Mouse (Mus musculus) liver, embryonic 13.5 days (tissue): ENCODE measurements around the gene Fancd2. TPM values are rescaled to one million over a fixed set of nuclear protein-coding genes. Genes with fewer than 3 reads are reported as not detected.
A peak's percentile ranks its signal among the peaks of the same experiment; 100 is the strongest.

Source experiments
- ATAC-seq: fragments of 200-750 bp; cut with Nextera tagmentation; 2 replicates; pipeline ENCODE4 v1.8.0; 2017; ENCODE audit warnings: low read depth, mild to moderate bottlenecking, moderate number of reproducible peaks, moderate library complexity
- DNase-seq: peaks from one replicate; pipeline ENCODE4 v3.0.0; 2022
- H3K27ac ChIP-seq: fragments of 300-500 bp; sonication (generic); 2 replicates; pipeline ENCODE4 v1.5.1; 2015; ENCODE audit warnings: moderate library complexity, mild to moderate bottlenecking, inconsistent platforms
- H3K27me3 ChIP-seq: fragments of 300-500 bp; sonication (generic); 2 replicates; pipeline ENCODE4 v1.6.1; 2015; ENCODE audit warnings: mild to moderate bottlenecking, inconsistent platforms
- H3K36me3 ChIP-seq: fragments of 300-500 bp; sonication (generic); 2 replicates; pipeline ENCODE4 v1.6.1; 2015; ENCODE audit warnings: mild to moderate bottlenecking, inconsistent platforms
- H3K4me1 ChIP-seq: fragments of 300-500 bp; sonication (generic); replicated peaks from 2 replicates; pipeline ENCODE4 v1.6.1; 2015; ENCODE audit warnings: inconsistent platforms
- H3K4me2 ChIP-seq: fragments of 300-500 bp; sonication (generic); 2 replicates; pipeline ENCODE4 v1.6.1; 2015; ENCODE audit warnings: inconsistent platforms, mild to moderate bottlenecking, moderate library complexity
- H3K4me3 ChIP-seq: fragments of 300-500 bp; sonication (generic); replicated peaks from 2 replicates; pipeline ENCODE4 v1.5.1; 2015; ENCODE audit warnings: mild to moderate bottlenecking, inconsistent platforms
- H3K9ac ChIP-seq: fragments of 300-500 bp; sonication (generic); 2 replicates; pipeline ENCODE4 v1.6.1; 2015; ENCODE audit warnings: mild to moderate bottlenecking, inconsistent platforms
- H3K9me3 ChIP-seq: fragments of 300-500 bp; sonication (generic); replicated peaks from 2 replicates; pipeline ENCODE4 v1.6.1; 2016; ENCODE audit warnings: inconsistent platforms
- WGBS: fragments of 180-500 bp; shearing (Covaris S2); methylation state at CpG from one replicate; pipeline ENCODE4 v1.1.7; 2015; ENCODE audit not compliant: insufficient replicate concordance; 5-methylcytosine and 5-hydroxymethylcytosine counted together
- polyA plus RNA-seq: library from polyadenylated mRNA; unstranded; fragments of >200 nt; fragmentation: Nextera tagmentation; extraction: Ambion mirVana; gene quantifications from 2 replicates; pipeline ENCODE4 v1.2.1, GENCODE M21; 2015

The Fancd2 gene
- polyA plus RNA-seq, 1 experiment from 2014 or later, result 11.0 TPM

- Histone ChIP-seq H3K4me1 (no peaks in the 10 kb centered on the region), H3K9ac (no peak overlapping the region), H3K4me2 (no peak overlapping the region), H3K4me3 (no peak overlapping the region), H3K9me3 (no peaks in the 10 kb centered on the region), H3K27me3 (no peaks in the 10 kb centered on the region), H3K27ac (no peak overlapping the region), H3K36me3 (peaks cover 44% of the 10 kb centered on the region)
- WGBS, result 82% methylated on average over 2 of the region's 2 CpGs
- ATAC-seq (no peak), DNase-seq (no peak)
These were observed 61.2 kb downstream of the Fancd2 start for GRCm38 (mm10) chr6:113592637-113593036.

GRCm38 (mm10) chr6:113597945-113598344, 66.5 kb downstream of the Fancd2 start:
- 85% methylated on average over 4 of the region's 4 CpGs for WGBS
- no peak overlapping the region for H3K4me3 ChIP-seq
- no peak for DNase-seq
- H3K4me2 ChIP-seq, result no peak overlapping the region
- H3K4me1 ChIP-seq, result peaks cover 5% of the 10 kb centered on the region
- H3K9me3 ChIP-seq, result no peaks in the 10 kb centered on the region
- peaks cover 28% of the 10 kb centered on the region for H3K36me3 ChIP-seq
- ATAC-seq, result no peak
- no peaks in the 10 kb centered on the region for H3K27me3 ChIP-seq
- no peak overlapping the region for H3K9ac ChIP-seq
- H3K27ac ChIP-seq, result no peak overlapping the region

- no peak overlapping the region for H3K4me2 ChIP-seq
- peaks cover 24% of the 10 kb centered on the region for H3K36me3 ChIP-seq
- H3K27me3 ChIP-seq, result no peaks in the 10 kb centered on the region
- 82% methylated on average over 5 of the region's 5 CpGs for WGBS
- no peak overlapping the region for H3K27ac ChIP-seq
- no peak overlapping the region for H3K4me3 ChIP-seq
- H3K4me1 ChIP-seq, result peaks cover 14% of the 10 kb centered on the region
- no peaks in the 10 kb centered on the region for H3K9me3 ChIP-seq
- no peak overlapping the region for H3K9ac ChIP-seq
- ATAC-seq (no peak), DNase-seq (no peak)
These were observed 68.4 kb downstream of the Fancd2 start for GRCm38 (mm10) chr6:113599833-113600232.

- Histone ChIP-seq H3K9me3 (no peaks in the 10 kb centered on the region), H3K4me2 (no peak within 1 kb of the TSS), H3K4me3 (no peak within 1 kb of the TSS), H3K36me3 (peaks cover 20% of the 10 kb centered on the region), H3K27ac (no peak within 1 kb of the TSS), H3K4me1 (peaks cover 19% of the 10 kb centered on the region), H3K9ac (no peak within 1 kb of the TSS), H3K27me3 (no peaks in the 10 kb centered on the region)
- DNase-seq, result no peak
- 71% methylated on average over 23 of the region's 23 CpGs for WGBS
- no peak for ATAC-seq
These were observed 69.2 kb downstream of the Fancd2 start, which contains the start of gene Fancd2os for GRCm38 (mm10) chr6:113600543-113601139. Gene Fancd2os, minus strand, starts transcription at chr6:113600715.

- Histone ChIP-seq H3K4me2 (no peak overlapping the region), H3K4me3 (no peak overlapping the region), H3K4me1 (peaks cover 30% of the 10 kb centered on the region), H3K9me3 (no peaks in the 10 kb centered on the region), H3K9ac (no peak overlapping the region), H3K36me3 (peaks cover 14% of the 10 kb centered on the region), H3K27ac (no peak overlapping the region), H3K27me3 (no peaks in the 10 kb centered on the region)
- DNase-seq (peak; percentile 15), ATAC-seq (no peak; the same call in 1 of the 2 replicates)
- 73% methylated on average over 6 of the region's 6 CpGs for WGBS
These were observed 71.3 kb downstream of the Fancd2 start for GRCm38 (mm10) chr6:113602821-113603220.

- peaks cover 17% of the 10 kb centered on the region for H3K36me3 ChIP-seq
- 51% methylated on average over 12 of the region's 12 CpGs for WGBS
- peak overlapping the region; percentile 96 for H3K4me3 ChIP-seq
- H3K9ac ChIP-seq, result peak overlapping the region; percentile 93
- peaks cover 30% of the 10 kb centered on the region for H3K4me1 ChIP-seq
- ATAC-seq (no peak), DNase-seq (no peak)
- peak overlapping the region; percentile 86 for H3K4me2 ChIP-seq
- H3K27me3 ChIP-seq, result no peaks in the 10 kb centered on the region
- H3K9me3 ChIP-seq, result no peaks in the 10 kb centered on the region
- H3K27ac ChIP-seq, result peak overlapping the region; percentile 80; the same call in 1 of the 2 replicates
These were observed 72.5 kb downstream of the Fancd2 start for GRCm38 (mm10) chr6:113603993-113604392.

GRCm38 (mm10) chr6:113604432-113605223, 73.1 kb downstream of the Fancd2 start, which contains the start of gene Brk1:
Gene Brk1, plus strand, starts transcription at chr6:113604772.
- Histone ChIP-seq H3K9ac (peak within 1 kb of the TSS; percentile 93), H3K27me3 (no peaks in the 10 kb centered on the region), H3K36me3 (peaks cover 17% of the 10 kb centered on the region), H3K27ac (peak within 1 kb of the TSS; percentile 80), H3K4me1 (peaks cover 30% of the 10 kb centered on the region), H3K4me2 (peak within 1 kb of the TSS; percentile 86), H3K4me3 (peak within 1 kb of the TSS; percentile 96), H3K9me3 (no peaks in the 10 kb centered on the region)
- under 1% methylated on average over 65 of the region's 65 CpGs for whole genome bisulfite sequencing
- DNase-seq (peak; percentile 79), ATAC-seq (peak; percentile 91)

GRCm38 (mm10) chr6:113605224-113605545, 73.7 kb downstream of the Fancd2 start:
- peaks cover 30% of the 10 kb centered on the region for H3K4me1 ChIP-seq
- no peaks in the 10 kb centered on the region for H3K27me3 ChIP-seq
- ATAC-seq, result peak; percentile 26; the same call in 1 of the 2 replicates
- H3K36me3 ChIP-seq, result peaks cover 17% of the 10 kb centered on the region
- peak overlapping the region; percentile 93 for H3K9ac ChIP-seq
- peak overlapping the region; percentile 86 for H3K4me2 ChIP-seq
- H3K27ac ChIP-seq, result peak overlapping the region; percentile 80
- H3K9me3 ChIP-seq, result no peaks in the 10 kb centered on the region
- WGBS, result 1% methylated on average over 10 of the region's 10 CpGs
- DNase-seq, result no peak
- peak overlapping the region; percentile 96 for H3K4me3 ChIP-seq

GRCm38 (mm10) chr6:113608871-113609270, 77.4 kb downstream of the Fancd2 start:
- Histone ChIP-seq H3K4me2 (no peak overlapping the region), H3K27me3 (no peaks in the 10 kb centered on the region), H3K4me3 (no peak overlapping the region), H3K27ac (no peak overlapping the region), H3K36me3 (peaks cover 39% of the 10 kb centered on the region), H3K4me1 (peaks cover 30% of the 10 kb centered on the region), H3K9ac (no peak overlapping the region), H3K9me3 (0 out of 2 replicates have a peak, but pooled peaks cover 3% of the 10 kb centered on the region)
- ATAC-seq (no peak), DNase-seq (no peak)
- WGBS, result 76% methylated on average over 6 of the region's 6 CpGs

GRCm38 (mm10) chr6:113609293-113609692, 77.8 kb downstream of the Fancd2 start:
- H3K9ac ChIP-seq, result no peak overlapping the region
- no peak for ATAC-seq
- H3K4me3 ChIP-seq, result no peak overlapping the region
- WGBS, result 79% methylated on average over 7 of the region's 7 CpGs
- H3K4me1 ChIP-seq, result peaks cover 25% of the 10 kb centered on the region
- peaks cover 44% of the 10 kb centered on the region for H3K36me3 ChIP-seq
- no peaks in the 10 kb centered on the region for H3K27me3 ChIP-seq
- no peak overlapping the region for H3K4me2 ChIP-seq
- no peak overlapping the region for H3K27ac ChIP-seq
- no peak for DNase-seq
- H3K9me3 ChIP-seq, result 0 out of 2 replicates have a peak, but pooled peaks cover 3% of the 10 kb centered on the region

- Histone ChIP-seq H3K4me2 (no peak overlapping the region), H3K27me3 (no peaks in the 10 kb centered on the region), H3K36me3 (peaks cover 63% of the 10 kb centered on the region), H3K4me1 (peaks cover 9% of the 10 kb centered on the region; the same call in 1 of the 2 replicates), H3K9ac (no peak overlapping the region), H3K4me3 (no peak overlapping the region), H3K9me3 (0 out of 2 replicates have a peak, but pooled peaks cover 3% of the 10 kb centered on the region), H3K27ac (no peak overlapping the region; the same call in 1 of the 2 replicates)
- DNase-seq, result no peak
- 84% methylated on average over 8 of the region's 8 CpGs for WGBS
- no peak for ATAC-seq
These were observed 80.9 kb downstream of the Fancd2 start for GRCm38 (mm10) chr6:113612258-113612969.
